Mouse (Mus musculus) kidney, postnatal 0 days (tissue): ENCODE measurements around the gene Trim62. TPM values are rescaled to one million over a fixed set of nuclear protein-coding genes. Genes with fewer than 3 reads are reported as not detected.

Source experiments
- ATAC-seq: fragments of 200-750 bp; cut with Nextera tagmentation; replicated peaks from 2 replicates; pipeline ENCODE4 v1.8.0; 2017; ENCODE audit warnings: low read depth, moderate number of reproducible peaks, moderate TSS enrichment, moderate library complexity; ENCODE audit not compliant: low FRiP score
- DNase-seq: peaks from one replicate; pipeline ENCODE4 v3.0.0-alpha.2; 2016; ENCODE audit warnings: low spot score
- H3K27ac ChIP-seq: fragments of 300-500 bp; sonication (generic); 2 replicates; pipeline ENCODE4 v1.5.1; 2014; ENCODE audit warnings: mild to moderate bottlenecking
- H3K27me3 ChIP-seq: fragments of 300-500 bp; sonication (generic); 2 replicates; pipeline ENCODE4 v1.6.1; 2014; ENCODE audit warnings: low read length, mixed read lengths; ENCODE audit not compliant: insufficient read depth
- H3K36me3 ChIP-seq: fragments of 300-500 bp; sonication (generic); 2 replicates; pipeline ENCODE4 v1.6.1; 2014; ENCODE audit warnings: low read length, mixed read lengths; ENCODE audit not compliant: insufficient read depth
- H3K4me1 ChIP-seq: fragments of 300-500 bp; sonication (generic); replicated peaks from 2 replicates; pipeline ENCODE4 v1.6.1; 2014; ENCODE audit warnings: antibody characterized with exemption, low read length, mixed read lengths; ENCODE audit not compliant: insufficient read depth
- H3K4me2 ChIP-seq: fragments of 300-500 bp; sonication (generic); 2 replicates; pipeline ENCODE4 v1.6.1; 2014; ENCODE audit warnings: mild to moderate bottlenecking, low read length, moderate library complexity, mixed read lengths
- H3K4me3 ChIP-seq: fragments of 300-500 bp; sonication (generic); replicated peaks from 2 replicates; pipeline ENCODE4 v1.5.1; 2014; ENCODE audit warnings: low read depth, low read length
- H3K9ac ChIP-seq: fragments of 300-500 bp; sonication (generic); 2 replicates; pipeline ENCODE4 v1.6.1; 2014; ENCODE audit warnings: low read depth, low read length
- H3K9me3 ChIP-seq: fragments of 300-500 bp; sonication (generic); replicated peaks from 2 replicates; pipeline ENCODE4 v1.6.1; 2016; ENCODE audit warnings: low read length, inconsistent platforms, mixed read lengths
- CTCF ChIP-seq: IDR thresholded peaks from 2 replicates; pipeline ENCODE4 v1.5.1; 2016; ENCODE audit warnings: antibody characterized with exemption, low read depth, mild to moderate bottlenecking, moderate library complexity
- WGBS: fragments of 180-500 bp; shearing (Covaris S2); extraction: QIAGEN DNeasy Blood & Tissue Kit; methylation state at CpG from one replicate; pipeline ENCODE4 v1.1.7; 2014; 5-methylcytosine and 5-hydroxymethylcytosine counted together
- polyA plus RNA-seq: library from polyadenylated mRNA; unstranded; fragments of >200 nt; fragmentation: Nextera tagmentation; extraction: Ambion mirVana; gene quantifications from 2 replicates; pipeline ENCODE4 v1.2.1, GENCODE M21; 2015

Gene Trim62
- polyA plus RNA-seq, 1 experiment from 2014 or later = 6.2 TPM

DNA sequence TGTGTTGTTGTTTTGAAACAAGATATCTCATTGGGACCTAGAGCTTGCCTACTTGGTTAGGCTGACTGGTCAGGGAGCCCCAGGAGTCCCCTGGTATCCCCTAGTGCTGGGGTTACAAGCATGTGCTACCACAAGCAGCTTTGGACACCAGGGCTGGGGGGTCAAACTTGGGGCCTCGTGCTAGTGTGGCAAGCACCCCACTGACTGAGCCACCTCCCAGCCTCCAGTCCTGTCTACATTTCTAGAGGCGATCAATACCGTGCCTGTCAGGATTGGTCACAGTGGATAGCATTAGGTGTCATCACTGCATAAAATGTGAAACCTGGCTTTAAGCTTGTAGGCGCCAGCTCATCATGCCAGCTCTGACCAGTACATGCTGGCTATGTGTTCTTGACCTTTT is 12.5 kb downstream of the Trim62 start:
- 96% methylated on average over 4 of the region's 4 CpGs for WGBS
- Histone ChIP-seq H3K4me2 (no peak overlapping the region), H3K27me3 (no peaks in the 10 kb centered on the region), H3K9me3 (no peaks in the 10 kb centered on the region), H3K4me3 (no peak overlapping the region), H3K9ac (no peak overlapping the region), H3K36me3 (0 out of 2 replicates have a peak, but pooled peaks cover 3% of the 10 kb centered on the region), H3K27ac (no peak overlapping the region), H3K4me1 (peaks cover 26% of the 10 kb centered on the region)
- ATAC-seq (no peak), DNase-seq (no peak)
- no peak for TF ChIP-seq CTCF

- H3K27me3 ChIP-seq = no peaks in the 10 kb centered on the region
- H3K9ac ChIP-seq = no peak overlapping the region
- H3K36me3 ChIP-seq = 0 out of 2 replicates have a peak, but pooled peaks cover 3% of the 10 kb centered on the region
- no peak overlapping the region for H3K27ac ChIP-seq
- ATAC-seq (no peak), DNase-seq (no peak)
- peaks cover 23% of the 10 kb centered on the region for H3K4me1 ChIP-seq
- H3K4me3 ChIP-seq = no peak overlapping the region
- TF ChIP-seq CTCF = no peak
- no peak overlapping the region for H3K4me2 ChIP-seq
- 94% methylated on average over 10 of the region's 10 CpGs for WGBS
- no peaks in the 10 kb centered on the region for H3K9me3 ChIP-seq
Measured at GRCm38 (mm10) chr4:128896667-128897066, 13.3 kb downstream of the Trim62 start.

- H3K4me1 ChIP-seq = peaks cover 23% of the 10 kb centered on the region
- H3K9me3 ChIP-seq = no peaks in the 10 kb centered on the region
- H3K9ac ChIP-seq = no peak overlapping the region
- ATAC-seq = peak; percentile 69
- H3K27ac ChIP-seq = peak overlapping the region; percentile 85
- TF ChIP-seq CTCF = no peak
- H3K4me2 ChIP-seq = no peak overlapping the region
- no peak overlapping the region for H3K4me3 ChIP-seq
- DNase-seq = peak; percentile 85
- 5% methylated on average over 6 of the region's 7 CpGs for WGBS
- H3K36me3 ChIP-seq = 0 out of 2 replicates have a peak, but pooled peaks cover 6% of the 10 kb centered on the region
- H3K27me3 ChIP-seq = no peaks in the 10 kb centered on the region
Measured at GRCm38 (mm10) chr4:128897911-128898421, 14.6 kb downstream of the Trim62 start.

DNA sequence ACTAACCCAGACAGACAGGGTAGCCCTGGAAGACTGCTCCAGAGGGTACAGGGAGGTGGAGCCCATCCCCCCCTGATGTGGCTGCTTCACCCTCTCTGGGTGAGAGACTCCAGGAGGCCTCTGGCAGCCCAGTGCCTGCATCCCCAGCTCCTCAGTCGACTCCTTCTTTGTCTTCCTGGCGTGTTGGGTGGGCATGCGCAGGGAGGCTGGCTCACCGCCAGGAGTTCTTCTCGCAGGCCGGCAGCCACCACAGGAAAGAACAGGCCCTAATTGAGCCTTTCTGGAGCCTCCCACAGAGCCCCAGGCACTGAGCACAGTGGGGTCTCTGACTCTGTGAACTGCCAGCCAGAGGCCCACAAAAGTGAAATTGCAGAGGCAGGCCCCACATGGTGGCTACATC is 16.0 kb downstream of the Trim62 start:
- peak; percentile 90 for DNase-seq
- no peak; the same call in 1 of the 2 replicates for ATAC-seq
- Histone ChIP-seq H3K4me2 (no peak overlapping the region), H3K9me3 (no peaks in the 10 kb centered on the region), H3K27me3 (no peaks in the 10 kb centered on the region), H3K27ac (peak overlapping the region; percentile 85), H3K9ac (peak overlapping the region; percentile 35), H3K36me3 (0 out of 2 replicates have a peak, but pooled peaks cover 6% of the 10 kb centered on the region), H3K4me3 (no peak overlapping the region), H3K4me1 (peaks cover 30% of the 10 kb centered on the region)
- TF ChIP-seq CTCF = no peak; the same call in 1 of the 2 replicates
- WGBS = 4% methylated on average over 6 of the region's 6 CpGs

DNA sequence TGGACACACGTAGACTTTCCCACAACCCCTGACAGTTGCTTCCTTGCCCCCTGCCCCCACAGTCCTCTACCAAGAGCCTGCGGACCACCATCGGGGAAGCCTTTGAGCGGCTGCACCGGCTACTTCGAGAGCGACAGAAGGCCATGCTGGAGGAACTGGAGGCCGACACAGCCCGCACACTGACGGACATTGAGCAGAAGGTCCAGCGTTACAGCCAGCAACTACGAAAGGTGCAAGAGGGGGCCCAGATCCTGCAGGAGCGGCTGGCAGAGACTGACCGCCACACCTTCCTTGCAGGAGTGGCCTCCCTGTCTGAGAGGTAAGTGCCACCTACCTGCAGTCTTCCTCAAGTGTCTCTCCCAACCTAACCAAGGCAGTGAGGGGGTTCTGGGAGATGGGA is 17.1 kb downstream of the Trim62 start:
- WGBS = 85% methylated on average over 14 of the region's 14 CpGs
- no peak for TF ChIP-seq CTCF
- no peak overlapping the region for H3K4me2 ChIP-seq
- H3K27me3 ChIP-seq = no peaks in the 10 kb centered on the region
- peaks cover 34% of the 10 kb centered on the region for H3K4me1 ChIP-seq
- no peak overlapping the region for H3K4me3 ChIP-seq
- H3K9ac ChIP-seq = no peak overlapping the region
- 0 out of 2 replicates have a peak, but pooled peaks cover 6% of the 10 kb centered on the region for H3K36me3 ChIP-seq
- no peaks in the 10 kb centered on the region for H3K9me3 ChIP-seq
- H3K27ac ChIP-seq = no peak overlapping the region
- ATAC-seq = no peak
- DNase-seq = no peak

DNA sequence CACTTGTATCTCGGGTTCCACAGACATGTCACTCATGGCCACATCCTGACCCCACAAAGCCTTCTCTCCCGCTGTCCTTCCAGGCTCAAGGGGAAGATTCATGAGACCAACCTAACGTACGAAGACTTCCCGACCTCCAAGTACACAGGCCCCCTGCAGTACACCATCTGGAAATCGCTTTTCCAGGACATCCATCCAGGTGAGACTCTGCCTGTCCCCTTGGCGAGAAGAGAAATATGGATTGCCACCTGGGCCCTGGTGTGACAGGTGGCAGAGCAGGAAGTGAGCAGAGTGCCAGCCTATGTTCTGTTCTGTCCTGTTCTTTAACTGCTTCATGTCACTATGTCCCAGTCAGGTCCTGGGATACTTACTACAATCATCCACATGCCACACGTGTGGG is 19.0 kb downstream of the Trim62 start:
- H3K27me3 ChIP-seq = no peaks in the 10 kb centered on the region
- H3K9ac ChIP-seq = no peak overlapping the region
- DNase-seq (no peak), ATAC-seq (no peak)
- no peaks in the 10 kb centered on the region for H3K9me3 ChIP-seq
- H3K36me3 ChIP-seq = 0 out of 2 replicates have a peak, but pooled peaks cover 6% of the 10 kb centered on the region
- no peak for TF ChIP-seq CTCF
- H3K4me1 ChIP-seq = peaks cover 34% of the 10 kb centered on the region
- H3K4me2 ChIP-seq = no peak overlapping the region
- 79% methylated on average over 8 of the region's 8 CpGs for WGBS
- no peak overlapping the region for H3K4me3 ChIP-seq
- no peak overlapping the region for H3K27ac ChIP-seq
